14 mouse cellular contexts compared by ENCODE assay signal in the genomic region with DNA sequence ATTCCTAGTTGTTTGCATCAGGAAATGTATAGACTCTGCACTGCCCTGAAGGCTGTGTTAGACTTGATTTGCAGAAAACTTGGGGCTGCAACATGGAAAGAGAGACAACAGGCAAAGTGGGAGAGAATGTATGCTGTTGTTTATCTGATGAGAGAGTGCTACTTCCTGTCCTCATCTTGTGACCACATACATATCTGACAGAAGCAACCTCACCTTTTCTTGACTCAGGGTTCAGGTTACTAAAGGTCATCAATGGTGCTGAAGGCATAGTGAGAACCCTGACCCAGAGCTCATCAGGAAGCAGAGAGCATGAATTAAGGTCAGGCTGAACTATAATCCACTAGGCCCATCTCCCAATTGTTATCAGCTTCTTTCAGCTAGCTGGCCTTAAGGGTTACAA.
"Had no signal": no experiment of that assay in that cellular context is flagged by ENCODE, and none has a peak within 500 bp of the region (broad histone marks: within the 10 kb centered on the region; RNA-seq: fewer than 3 reads in every experiment).

No protein-coding gene starts in this region.

- ATAC-seq: hindbrain, embryonic 16.5 days; intestine, embryonic 16.5 days had no signal

- DNase-seq: gastrocnemius, postnatal 14 days; gastrocnemius, postnatal 36 days; heart, adult 11 months; heart, adult 2 months; heart, postnatal 14 days; heart, postnatal 36 days; kidney, adult 11 months; kidney, adult 8-10 months; kidney, postnatal 10 days; kidney, postnatal 25 days; kidney, postnatal 4 days; liver had no signal
